Mouse (Mus musculus) heart, postnatal 0 days (tissue): ENCODE measurements around the gene Med7.

ENCODE experiments used
- CTCF ChIP-seq: IDR thresholded peaks from 2 replicates; pipeline ENCODE4 v1.5.1; 2016; ENCODE audit warnings: antibody characterized with exemption, control low read depth, low read depth
- EP300 ChIP-seq: IDR thresholded peaks from 2 replicates; pipeline ENCODE4 v1.6.1; 2016; ENCODE audit warnings: antibody characterized with exemption, low read depth

GRCm38 (mm10) chr11:46479311-46479710 is 42.6 kb downstream of the Med7 start:
- TF ChIP-seq CTCF (no peak), EP300 (no peak)
